Mouse (Mus musculus) small intestine, adult 2 months (tissue): ENCODE data around the gene Lbh.

Experiments used
- CTCF ChIP-seq: fragments of 200-500 bp; IDR thresholded peaks from 2 replicates; pipeline ENCODE4 v1.5.1; 2012; ENCODE audit warnings: low read depth, mild to moderate bottlenecking, control low read depth, inconsistent platforms, low read length, moderate library complexity, mixed read lengths; ENCODE audit not compliant: insufficient replicate concordance, insufficient read length; ENCODE audit errors: extremely low read depth
- POLR2A ChIP-seq: fragments of 200-500 bp; IDR thresholded peaks from 2 replicates; pipeline ENCODE4 v1.6.1; 2012; ENCODE audit warnings: low read depth, mild to moderate bottlenecking, control low read depth, inconsistent platforms, low read length, moderate library complexity

DNA sequence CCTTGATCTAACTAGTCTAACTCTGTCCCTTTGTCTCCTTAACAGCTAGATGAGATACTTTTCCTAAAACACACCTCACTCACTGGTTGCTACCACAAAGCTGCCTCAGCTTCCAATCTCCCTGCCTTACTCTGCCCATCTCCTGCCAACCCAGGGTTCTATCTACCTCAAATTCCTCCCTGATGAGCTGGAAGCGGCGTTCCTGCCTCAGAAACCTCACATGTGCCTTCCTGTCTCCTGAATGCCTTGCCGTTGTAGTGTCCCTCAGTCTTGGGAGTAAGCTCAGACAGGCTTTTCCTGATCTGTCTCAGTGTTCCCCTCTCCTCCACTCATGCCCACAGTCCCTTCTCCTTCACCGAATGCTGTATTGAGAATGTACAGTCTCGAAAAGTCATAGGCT, 40.8 kb downstream of the Lbh start:
- TF ChIP-seq CTCF (no peak), POLR2A (no peak)
